Mouse (Mus musculus): Measurements from ENCODE around the gene Iqcd.

Iqcd gene

DNA sequence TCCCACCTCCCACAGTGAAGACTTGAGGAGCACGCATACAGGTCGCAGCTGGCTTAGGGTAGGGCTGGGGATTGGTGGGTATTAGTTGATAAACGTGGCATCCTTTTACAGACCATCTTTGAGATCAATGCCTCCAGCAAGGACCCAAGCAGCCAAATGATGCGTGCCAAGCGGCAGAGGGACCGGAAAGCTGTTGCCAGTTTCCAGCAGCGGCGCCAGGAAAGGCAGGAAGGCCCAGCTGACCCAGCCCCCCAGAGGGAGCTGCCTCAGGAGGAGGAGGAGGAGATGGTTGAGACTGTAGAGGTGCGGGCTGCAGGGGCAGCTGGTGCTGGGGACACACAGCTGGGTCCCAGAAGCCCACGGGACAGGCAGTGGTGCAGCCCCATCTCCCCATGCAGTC lies 35.6 kb downstream of the Iqcd start:
- no peak for ATAC-seq (ENCODE audit: insufficient number of reproducible peaks, low FRiP score, low TSS enrichment)

- ATAC-seq (ENCODE audit: insufficient number of reproducible peaks, low FRiP score, low TSS enrichment) = no peak
These were observed 37.6 kb downstream of the Iqcd start for GRCm38 (mm10) chr5:120626399-120626798.

DNA sequence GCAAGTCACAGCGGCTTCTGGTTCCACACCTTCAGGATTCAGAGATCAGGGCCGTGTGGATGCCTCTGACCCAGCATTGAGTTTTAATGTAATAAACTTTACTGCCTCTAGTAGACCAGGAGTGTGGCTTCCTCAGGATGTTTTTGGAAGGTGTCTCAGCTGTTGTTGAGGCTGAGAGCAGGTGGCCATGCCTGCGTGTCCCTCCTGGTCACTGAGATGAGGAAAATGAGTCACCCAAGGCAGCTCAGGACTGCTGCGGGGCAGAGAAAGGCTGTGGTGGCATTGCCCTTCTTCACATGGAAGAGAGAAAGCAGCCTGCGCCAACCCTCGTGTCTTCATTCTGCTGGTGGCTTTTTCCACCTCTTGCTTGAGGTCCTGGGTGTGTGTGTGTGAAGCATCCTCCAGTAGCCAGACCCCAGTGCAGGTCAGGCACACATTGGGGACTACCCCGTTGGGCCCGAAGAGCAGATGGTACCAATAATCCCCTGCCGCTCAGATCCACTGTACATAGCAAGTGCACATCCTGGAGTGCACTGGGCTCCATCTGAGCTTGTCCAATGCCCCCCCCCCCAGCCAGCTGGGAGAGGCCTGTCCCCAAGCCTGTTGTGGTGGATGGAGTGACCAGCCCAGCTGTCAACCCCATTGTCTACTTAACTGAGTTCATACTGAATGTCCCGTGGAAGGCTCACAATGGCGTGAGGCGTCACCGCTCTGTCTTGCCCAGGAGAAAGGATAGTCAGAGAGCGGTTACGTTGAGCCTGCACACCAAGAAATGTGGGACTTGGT lies 38.9 kb downstream of the Iqcd start:
- no peak for ATAC-seq (ENCODE audit: insufficient number of reproducible peaks, low FRiP score, low TSS enrichment)

DNA sequence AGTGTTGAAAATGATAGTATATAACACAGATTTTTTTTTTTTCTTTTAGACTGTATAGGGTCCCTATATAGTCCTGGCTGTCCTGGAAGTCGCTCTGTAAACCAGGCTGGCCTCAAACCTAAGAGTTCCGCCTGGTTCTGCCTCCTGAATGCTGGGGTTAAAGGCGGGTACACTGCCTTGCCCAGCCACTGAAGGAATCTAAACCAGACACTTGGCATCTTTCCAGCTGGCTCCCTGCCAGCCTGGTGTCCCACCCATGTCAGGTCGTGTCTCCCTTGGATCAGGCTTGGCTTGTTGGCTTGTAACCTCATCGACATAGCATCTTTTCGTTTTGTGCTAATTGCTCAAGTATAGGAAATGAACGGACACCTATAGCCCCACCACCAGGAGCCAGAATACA lies 39.8 kb downstream of the Iqcd start:
- no peak for ATAC-seq (ENCODE audit: insufficient number of reproducible peaks, low FRiP score, low TSS enrichment)

- no peak for ATAC-seq (ENCODE audit: insufficient number of reproducible peaks, low FRiP score, low TSS enrichment)
These were observed 42.3 kb downstream of the Iqcd start for GRCm38 (mm10) chr5:120631128-120631527.

GRCm38 (mm10) chr5:120631892-120632291 lies 43.1 kb downstream of the Iqcd start:
- no peak for ATAC-seq (ENCODE audit: insufficient number of reproducible peaks, low FRiP score, low TSS enrichment)

- ATAC-seq (ENCODE audit: insufficient number of reproducible peaks, low FRiP score, low TSS enrichment) = no peak
These were observed 45.3 kb downstream of the Iqcd start, which contains the start of gene Cfap73 for GRCm38 (mm10) chr5:120634131-120634530. Gene Cfap73, minus strand, starts transcription at chr5:120634235.

GRCm38 (mm10) chr5:120634860-120635259 lies 46.0 kb downstream of the Iqcd start:
- no peak for ATAC-seq (ENCODE audit: insufficient number of reproducible peaks, low FRiP score, low TSS enrichment)

DNA sequence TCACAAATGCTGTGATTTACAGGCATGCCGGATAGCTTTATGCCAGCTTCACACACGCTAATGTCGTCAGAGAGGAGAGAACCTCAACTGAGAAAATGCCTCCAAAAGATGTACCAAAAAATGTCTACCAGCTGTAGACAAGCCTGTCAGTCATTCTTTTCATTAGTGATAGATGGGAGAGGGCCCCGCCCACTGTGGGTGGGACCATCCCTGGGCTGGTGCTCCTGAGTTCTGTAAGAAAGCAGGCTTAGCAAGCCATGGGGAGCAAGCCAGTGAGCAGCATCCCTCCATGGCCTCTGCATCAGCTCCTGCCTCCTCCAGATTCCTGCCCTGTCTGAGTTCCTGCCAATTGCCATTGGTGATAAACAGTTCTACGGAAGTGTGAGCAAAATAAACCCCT lies 46.8 kb downstream of the Iqcd start:
- ATAC-seq (ENCODE audit: insufficient number of reproducible peaks, low FRiP score, low TSS enrichment) = no peak

GRCm38 (mm10) chr5:120640094-120640493 lies 51.3 kb downstream of the Iqcd start:
- no peak for ATAC-seq (ENCODE audit: insufficient number of reproducible peaks, low FRiP score, low TSS enrichment)

GRCm38 (mm10) chr5:120643365-120644085 lies 54.7 kb downstream of the Iqcd start:
- ATAC-seq (ENCODE audit: insufficient number of reproducible peaks, low FRiP score, low TSS enrichment) = peak; percentile 29; the same call in 1 of the 2 replicates

DNA sequence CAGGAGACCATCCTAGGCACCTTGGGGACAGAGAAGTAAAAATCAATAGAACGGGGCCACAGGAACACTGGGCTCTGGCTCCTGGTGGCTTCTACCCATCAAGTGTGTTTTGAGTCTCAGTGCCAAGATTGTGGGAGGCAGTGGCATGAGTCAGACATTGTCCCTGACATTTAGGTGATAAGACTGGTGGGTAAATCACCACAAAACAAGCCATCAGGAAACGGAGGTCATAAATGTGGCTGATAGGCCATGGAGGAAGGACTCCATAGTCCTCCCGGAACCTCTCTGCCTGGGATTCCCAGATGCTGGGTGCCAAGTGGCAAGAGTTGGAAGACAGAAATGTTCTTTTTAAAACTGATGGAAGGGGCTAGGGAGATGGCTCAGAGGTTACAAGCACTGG lies 55.4 kb downstream of the Iqcd start:
- no peak for ATAC-seq (ENCODE audit: insufficient number of reproducible peaks, low FRiP score, low TSS enrichment)

GRCm38 (mm10) chr5:120645851-120646250 lies 57.0 kb downstream of the Iqcd start:
- no peak for ATAC-seq (ENCODE audit: insufficient number of reproducible peaks, low FRiP score, low TSS enrichment)

- ATAC-seq (ENCODE audit: insufficient number of reproducible peaks, low FRiP score, low TSS enrichment) = no peak
These were observed 58.5 kb downstream of the Iqcd start for GRCm38 (mm10) chr5:120647361-120647760.

DNA sequence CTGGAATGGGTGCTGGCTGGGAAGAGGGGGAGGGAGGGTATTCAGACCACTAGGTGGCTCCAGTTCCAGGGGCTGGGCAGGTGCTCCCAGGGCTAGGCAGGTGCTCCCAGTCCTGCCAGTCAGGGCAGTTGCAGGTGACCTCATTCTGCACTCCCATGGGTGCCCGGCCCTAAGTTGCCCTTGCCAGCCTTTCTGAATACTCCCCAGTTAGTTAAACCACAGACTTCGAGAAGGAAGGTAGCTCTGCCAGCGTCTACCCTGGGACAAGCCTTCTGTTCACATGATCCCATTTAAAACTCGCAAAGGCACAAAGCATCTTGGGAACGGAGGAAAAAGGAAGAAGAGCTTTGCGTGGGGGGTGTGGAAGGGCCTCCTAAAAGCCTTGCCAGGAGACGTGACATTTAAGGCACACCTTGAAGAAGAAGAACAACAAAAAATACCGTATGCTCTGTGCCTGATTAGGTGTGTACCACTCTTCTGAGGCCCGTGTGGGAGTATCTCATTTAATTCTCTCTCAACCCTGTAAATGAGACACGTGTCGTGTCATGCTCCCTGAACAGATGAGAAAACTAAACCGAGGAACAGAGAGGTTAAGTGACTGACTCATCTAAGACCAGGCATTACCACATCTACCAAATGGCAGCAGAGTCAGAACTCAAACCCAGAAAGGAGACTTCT lies 59.1 kb downstream of the Iqcd start:
- ATAC-seq (ENCODE audit: insufficient number of reproducible peaks, low FRiP score, low TSS enrichment) = no peak

DNA sequence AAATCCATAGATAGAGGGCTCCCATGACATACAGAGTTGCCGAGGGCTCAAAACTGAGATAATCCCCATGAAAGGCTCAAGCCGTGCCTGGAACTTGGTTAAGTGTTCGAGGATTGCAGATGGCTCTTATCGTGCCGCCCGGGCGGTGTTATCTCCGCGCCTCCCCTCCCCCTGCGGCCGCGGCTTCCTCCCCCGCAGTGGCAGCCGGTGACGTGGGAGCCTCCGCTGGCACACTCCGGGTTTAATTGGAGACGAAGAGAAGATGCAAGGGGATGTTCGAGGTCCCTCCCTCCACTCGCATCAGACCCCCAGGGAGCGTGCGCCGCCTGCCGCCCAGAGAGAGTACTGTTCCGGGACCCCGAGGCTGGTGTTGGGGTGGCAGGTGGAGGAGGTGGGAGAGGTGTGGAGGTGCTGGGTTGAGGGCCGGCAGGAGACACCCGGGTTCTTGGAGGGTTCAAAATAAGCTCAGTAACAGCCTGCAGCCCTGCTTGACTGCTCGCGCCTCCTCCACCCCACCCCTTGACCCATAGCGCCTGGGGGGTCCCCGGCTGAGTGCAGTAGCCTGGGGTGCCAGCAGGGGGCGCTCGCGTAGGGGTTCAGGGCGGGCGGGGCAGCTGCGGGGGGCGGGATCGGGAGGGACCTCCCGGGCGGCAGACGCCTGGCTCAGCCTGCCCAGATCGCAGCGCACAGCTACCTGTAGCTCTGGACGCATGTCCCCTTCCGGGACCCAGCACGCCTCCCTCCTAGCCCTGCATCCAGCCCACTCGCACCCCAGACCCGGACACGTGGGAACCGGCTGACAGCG lies 60.0 kb downstream of the Iqcd start, which contains the start of gene Rasal1:
Gene Rasal1, plus strand, starts transcription at position 244 of the 805 bp plus-strand sequence.
- ATAC-seq (ENCODE audit: insufficient number of reproducible peaks, low FRiP score, low TSS enrichment) = 0 out of 2 replicates have a peak, but pooled peaks have one; percentile 11

- ATAC-seq (ENCODE audit: insufficient number of reproducible peaks, low FRiP score, low TSS enrichment) = no peak
These were observed 60.6 kb downstream of the Iqcd start for GRCm38 (mm10) chr5:120649374-120649933.

GRCm38 (mm10) chr5:120649938-120650337 lies 61.1 kb downstream of the Iqcd start:
- ATAC-seq (ENCODE audit: insufficient number of reproducible peaks, low FRiP score, low TSS enrichment) = no peak

GRCm38 (mm10) chr5:120651230-120651629 lies 62.4 kb downstream of the Iqcd start:
- no peak for ATAC-seq (ENCODE audit: insufficient number of reproducible peaks, low FRiP score, low TSS enrichment)

Data from cerebellum, adult (tissue).